Mouse (Mus musculus): ENCODE measurements around the gene Gde1. TPM values are rescaled to one million over a fixed set of nuclear protein-coding genes. Genes with fewer than 3 reads are reported as not detected.

The Gde1 gene
- polyA plus RNA-seq, 1 experiment = 128 TPM

Other genes with a start within 250 kb of the Gde1 start
- 16.6 and 19.9 TPM in 2 replicates for gene Itpripl2, start 213.8 kb downstream of the Gde1 start, polyA plus RNA-seq (2012; rRNA removed)
- 64.4 and 72.4 TPM in 2 replicates for gene Coq7, start 172.4 kb downstream of the Gde1 start, polyA plus RNA-seq (2012; rRNA removed)
- 9.2 and 9.3 TPM in 2 replicates for gene Tmc7, start 121.0 kb downstream of the Gde1 start, polyA plus RNA-seq (2012; rRNA removed)
- gene Tmc5, start 108.5 kb downstream of the Gde1 start, polyA plus RNA-seq (2012; rRNA removed) = 0.04 TPM in 2 replicates
- 9.1 and 11.7 TPM in 2 replicates for gene Ccp110, start 6.8 kb upstream of the Gde1 start, polyA plus RNA-seq (2012; rRNA removed)
- gene Vps35l, start 34.4 kb upstream of the Gde1 start, polyA plus RNA-seq (2012; rRNA removed) = 48.9 and 54.2 TPM in 2 replicates
- 2.8 and 4.3 TPM in 2 replicates for gene Iqck, start 150.0 kb upstream of the Gde1 start, polyA plus RNA-seq (2012; rRNA removed)
- 19.2 and 22.0 TPM in 2 replicates for gene Knop1, start 150.5 kb upstream of the Gde1 start, polyA plus RNA-seq (2012; rRNA removed)

Measured in urinary bladder, adult 2 months (tissue).